Mouse (Mus musculus): Measurements from ENCODE around the gene Cenpx. TPM values are rescaled to one million over a fixed set of nuclear protein-coding genes. Genes with fewer than 3 reads are reported as not detected.
A peak's percentile ranks its signal among the peaks of the same experiment; 100 is the strongest.

Cenpx gene
- polyA plus RNA-seq, 1 experiment from 2014 or later = 118 TPM

- DNase-seq (ENCODE audit: low spot score) (no peak), ATAC-seq (replicated peaks; ENCODE audit: insufficient number of reproducible peaks, low FRiP score, low TSS enrichment, low read depth) (no peak)
- no peaks in the 10 kb centered on the region for H3K9me3 ChIP-seq (replicated peaks; ENCODE audit: control insufficient read depth, low read length)
- 97% methylated on average over 4 of the region's 4 CpGs for WGBS
- H3K27me3 ChIP-seq (ENCODE audit: control insufficient read depth, insufficient read depth, low read length) = no peaks in the 10 kb centered on the region
- H3K4me1 ChIP-seq (ENCODE audit: control insufficient read depth, insufficient read depth, low read length) = no peaks in the 10 kb centered on the region
- H3K36me3 ChIP-seq (replicated peaks; ENCODE audit: control insufficient read depth, insufficient read depth, low read depth, low read length) = no peaks in the 10 kb centered on the region; the same call in none of the 2 replicates
- no peak overlapping the region for H3K9ac ChIP-seq (replicated peaks; ENCODE audit: low read length)
- H3K27ac ChIP-seq (replicated peaks; ENCODE audit: low read depth, low read length) = no peak overlapping the region
- H3K4me3 ChIP-seq (ENCODE audit: low read depth, low read length) = no peak overlapping the region
- H3K4me2 ChIP-seq (ENCODE audit: low read depth, low read length) = no peak overlapping the region
Observed at GRCm38 (mm10) chr11:120692471-120693011, 21.0 kb downstream of the Cenpx start.

GRCm38 (mm10) chr11:120689365-120689764, 24.2 kb downstream of the Cenpx start:
- ATAC-seq (replicated peaks; ENCODE audit: insufficient number of reproducible peaks, low FRiP score, low TSS enrichment, low read depth) = no peak
- no peak overlapping the region for H3K4me2 ChIP-seq (ENCODE audit: low read depth, low read length)
- no peaks in the 10 kb centered on the region for H3K4me1 ChIP-seq (ENCODE audit: control insufficient read depth, insufficient read depth, low read length)
- no peak overlapping the region for H3K9ac ChIP-seq (replicated peaks; ENCODE audit: low read length)
- H3K4me3 ChIP-seq (ENCODE audit: low read depth, low read length) = no peak overlapping the region
- H3K9me3 ChIP-seq (replicated peaks; ENCODE audit: control insufficient read depth, low read length) = no peaks in the 10 kb centered on the region
- no peaks in the 10 kb centered on the region for H3K27me3 ChIP-seq (ENCODE audit: control insufficient read depth, insufficient read depth, low read length)
- no peak for DNase-seq (ENCODE audit: low spot score)
- WGBS = 87% methylated on average over 3 of the region's 3 CpGs
- no peaks in the 10 kb centered on the region; the same call in 1 of the 2 replicates for H3K36me3 ChIP-seq (replicated peaks; ENCODE audit: control insufficient read depth, insufficient read depth, low read depth, low read length)
- H3K27ac ChIP-seq (replicated peaks; ENCODE audit: low read depth, low read length) = no peak overlapping the region

- DNase-seq (ENCODE audit: low spot score) = no peak
- no peak for ATAC-seq (replicated peaks; ENCODE audit: insufficient number of reproducible peaks, low FRiP score, low TSS enrichment, low read depth)
- Histone ChIP-seq H3K4me2 (ENCODE audit: low read depth, low read length) (no peak overlapping the region), H3K27ac (replicated peaks; ENCODE audit: low read depth, low read length) (no peak overlapping the region), H3K9ac (replicated peaks; ENCODE audit: low read length) (no peak overlapping the region), H3K4me3 (ENCODE audit: low read depth, low read length) (no peak overlapping the region), H3K9me3 (replicated peaks; ENCODE audit: control insufficient read depth, low read length) (no peaks in the 10 kb centered on the region), H3K36me3 (replicated peaks; ENCODE audit: control insufficient read depth, insufficient read depth, low read depth, low read length) (no peaks in the 10 kb centered on the region; the same call in 1 of the 2 replicates), H3K4me1 (ENCODE audit: control insufficient read depth, insufficient read depth, low read length) (no peaks in the 10 kb centered on the region), H3K27me3 (ENCODE audit: control insufficient read depth, insufficient read depth, low read length) (no peaks in the 10 kb centered on the region)
- WGBS = 72% methylated on average over 20 of the region's 20 CpGs
Observed at GRCm38 (mm10) chr11:120686650-120687272, 26.8 kb downstream of the Cenpx start.

DNA sequence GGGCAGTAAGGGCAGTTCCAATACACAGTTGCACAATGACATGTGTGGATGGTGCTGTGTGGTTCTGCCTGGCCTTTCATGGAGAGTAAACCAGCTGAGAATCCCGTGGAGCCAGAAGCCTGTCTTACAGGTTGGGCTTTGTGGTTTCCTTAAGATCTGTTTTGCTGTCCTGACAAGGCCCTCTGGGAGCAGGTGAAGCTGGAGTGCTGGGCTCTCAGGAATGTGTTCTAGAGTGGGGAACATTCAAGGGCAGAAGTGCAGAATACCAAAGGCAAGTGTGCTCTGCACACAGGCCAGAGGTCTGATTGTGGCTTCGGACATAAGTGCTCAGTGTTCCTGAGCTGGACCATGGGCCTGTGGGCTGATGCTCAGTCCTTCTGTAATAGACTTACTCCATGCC, 28.9 kb downstream of the Cenpx start:
- H3K4me1 ChIP-seq (ENCODE audit: control insufficient read depth, insufficient read depth, low read length) = no peaks in the 10 kb centered on the region
- DNase-seq (ENCODE audit: low spot score) (no peak), ATAC-seq (replicated peaks; ENCODE audit: insufficient number of reproducible peaks, low FRiP score, low TSS enrichment, low read depth) (no peak)
- no peaks in the 10 kb centered on the region for H3K9me3 ChIP-seq (replicated peaks; ENCODE audit: control insufficient read depth, low read length)
- no peak overlapping the region for H3K4me3 ChIP-seq (ENCODE audit: low read depth, low read length)
- WGBS = 86% methylated on average over 2 of the region's 2 CpGs
- no peak overlapping the region for H3K27ac ChIP-seq (replicated peaks; ENCODE audit: low read depth, low read length)
- no peak overlapping the region for H3K9ac ChIP-seq (replicated peaks; ENCODE audit: low read length)
- no peaks in the 10 kb centered on the region for H3K27me3 ChIP-seq (ENCODE audit: control insufficient read depth, insufficient read depth, low read length)
- no peaks in the 10 kb centered on the region; the same call in 1 of the 2 replicates for H3K36me3 ChIP-seq (replicated peaks; ENCODE audit: control insufficient read depth, insufficient read depth, low read depth, low read length)
- no peak overlapping the region for H3K4me2 ChIP-seq (ENCODE audit: low read depth, low read length)

- Histone ChIP-seq H3K9ac (replicated peaks; ENCODE audit: low read length) (no peak overlapping the region), H3K36me3 (replicated peaks; ENCODE audit: control insufficient read depth, insufficient read depth, low read depth, low read length) (no peaks in the 10 kb centered on the region; the same call in 1 of the 2 replicates), H3K4me2 (ENCODE audit: low read depth, low read length) (no peak overlapping the region), H3K4me1 (ENCODE audit: control insufficient read depth, insufficient read depth, low read length) (no peaks in the 10 kb centered on the region), H3K4me3 (ENCODE audit: low read depth, low read length) (no peak overlapping the region), H3K9me3 (replicated peaks; ENCODE audit: control insufficient read depth, low read length) (no peaks in the 10 kb centered on the region), H3K27me3 (ENCODE audit: control insufficient read depth, insufficient read depth, low read length) (no peaks in the 10 kb centered on the region), H3K27ac (replicated peaks; ENCODE audit: low read depth, low read length) (no peak overlapping the region)
- ATAC-seq (replicated peaks; ENCODE audit: insufficient number of reproducible peaks, low FRiP score, low TSS enrichment, low read depth) (no peak), DNase-seq (ENCODE audit: low spot score) (no peak)
- 70% methylated on average over 2 of the region's 2 CpGs for WGBS
Observed at GRCm38 (mm10) chr11:120684086-120684485, 29.5 kb downstream of the Cenpx start.

- Histone ChIP-seq H3K4me2 (ENCODE audit: low read depth, low read length) (no peak overlapping the region), H3K4me1 (ENCODE audit: control insufficient read depth, insufficient read depth, low read length) (no peaks in the 10 kb centered on the region), H3K27ac (replicated peaks; ENCODE audit: low read depth, low read length) (no peak overlapping the region), H3K9ac (replicated peaks; ENCODE audit: low read length) (no peak overlapping the region), H3K9me3 (replicated peaks; ENCODE audit: control insufficient read depth, low read length) (no peaks in the 10 kb centered on the region), H3K36me3 (replicated peaks; ENCODE audit: control insufficient read depth, insufficient read depth, low read depth, low read length) (no peaks in the 10 kb centered on the region), H3K27me3 (ENCODE audit: control insufficient read depth, insufficient read depth, low read length) (no peaks in the 10 kb centered on the region), H3K4me3 (ENCODE audit: low read depth, low read length) (no peak overlapping the region)
- no peak for DNase-seq (ENCODE audit: low spot score)
- 97% methylated on average over 3 of the region's 3 CpGs for WGBS
- ATAC-seq (replicated peaks; ENCODE audit: insufficient number of reproducible peaks, low FRiP score, low TSS enrichment, low read depth) = no peak
Observed at GRCm38 (mm10) chr11:120683536-120683935, 30.0 kb downstream of the Cenpx start.

GRCm38 (mm10) chr11:120682683-120683082, 30.9 kb downstream of the Cenpx start:
- DNase-seq (ENCODE audit: low spot score) = no peak
- Histone ChIP-seq H3K4me1 (ENCODE audit: control insufficient read depth, insufficient read depth, low read length) (no peaks in the 10 kb centered on the region), H3K9me3 (replicated peaks; ENCODE audit: control insufficient read depth, low read length) (no peaks in the 10 kb centered on the region), H3K4me2 (ENCODE audit: low read depth, low read length) (no peak overlapping the region), H3K4me3 (ENCODE audit: low read depth, low read length) (no peak overlapping the region), H3K9ac (replicated peaks; ENCODE audit: low read length) (no peak overlapping the region), H3K27me3 (ENCODE audit: control insufficient read depth, insufficient read depth, low read length) (no peaks in the 10 kb centered on the region), H3K36me3 (replicated peaks; ENCODE audit: control insufficient read depth, insufficient read depth, low read depth, low read length) (no peaks in the 10 kb centered on the region), H3K27ac (replicated peaks; ENCODE audit: low read depth, low read length) (no peak overlapping the region)
- WGBS = 95% methylated on average over 5 of the region's 5 CpGs
- no peak for ATAC-seq (replicated peaks; ENCODE audit: insufficient number of reproducible peaks, low FRiP score, low TSS enrichment, low read depth)

- no peak for ATAC-seq (replicated peaks; ENCODE audit: insufficient number of reproducible peaks, low FRiP score, low TSS enrichment, low read depth)
- Histone ChIP-seq H3K4me1 (ENCODE audit: control insufficient read depth, insufficient read depth, low read length) (no peaks in the 10 kb centered on the region), H3K4me2 (ENCODE audit: low read depth, low read length) (no peak overlapping the region), H3K9me3 (replicated peaks; ENCODE audit: control insufficient read depth, low read length) (no peaks in the 10 kb centered on the region), H3K9ac (replicated peaks; ENCODE audit: low read length) (no peak overlapping the region), H3K36me3 (replicated peaks; ENCODE audit: control insufficient read depth, insufficient read depth, low read depth, low read length) (no peaks in the 10 kb centered on the region), H3K27ac (replicated peaks; ENCODE audit: low read depth, low read length) (no peak overlapping the region), H3K27me3 (ENCODE audit: control insufficient read depth, insufficient read depth, low read length) (no peaks in the 10 kb centered on the region), H3K4me3 (ENCODE audit: low read depth, low read length) (no peak overlapping the region)
- DNase-seq (ENCODE audit: low spot score) = peak; percentile 10
- WGBS = 77% methylated on average over 3 of the region's 3 CpGs
Observed at GRCm38 (mm10) chr11:120679909-120680308, 33.6 kb downstream of the Cenpx start.

Data from embryonic facial prominence, embryonic 11.5 days (tissue).